Mouse (Mus musculus): ENCODE data around the gene Clcn6. TPM values are rescaled to one million over a fixed set of nuclear protein-coding genes. Genes with fewer than 3 reads are reported as not detected.

Clcn6 gene
- total and polyA plus RNA-seq, 3 experiments, result 6.2 to 21.0 (median 16.1) TPM

- peaks cover 48% of the 10 kb centered on the region for H3K36me3 ChIP-seq (replicated peaks)
- DNase-seq (ENCODE audit: low spot score) (no peak), ATAC-seq (ENCODE audit: extremely low read depth, insufficient number of reproducible peaks, low FRiP score, poor library complexity, severe bottlenecking) (no peak)
- no peaks in the 10 kb centered on the region for H3K9me3 ChIP-seq (replicated peaks)
- peaks cover 1% of the 10 kb centered on the region; the same call in 1 of the 2 replicates for H3K27me3 ChIP-seq (ENCODE audit: insufficient read depth, low read length)
- H3K4me3 ChIP-seq (ENCODE audit: low read depth, low read length), result no peak overlapping the region
- peaks cover 17% of the 10 kb centered on the region for H3K4me1 ChIP-seq (ENCODE audit: insufficient read depth, low read depth, low read length)
- no peak for TF ChIP-seq GATA2 (IDR thresholded peaks at IDR 0.05; ENCODE audit: borderline replicate concordance, low read depth, low read length)
- TF ChIP-seq POLR2AphosphoS5 (IDR thresholded peaks at IDR 0.05; ENCODE audit: insufficient replicate concordance, low read depth, low read length), result no peak
- no peak for TF ChIP-seq TAL1 (conservative IDR thresholded peaks at IDR 0.05; ENCODE audit: low read depth, low read length)
- no peak for TF ChIP-seq CTCF (IDR thresholded peaks at IDR 0.05; ENCODE audit: low read depth, low read length)
- TF ChIP-seq GATA1 (IDR thresholded peaks at IDR 0.05; ENCODE audit: borderline replicate concordance, low read length), result no peak
These were observed 41.4 kb upstream of the Clcn6 start for GRCm38 (mm10) chr4:148079944-148080596.

GRCm38 (mm10) chr4:148079212-148079611, 40.6 kb upstream of the Clcn6 start:
- H3K27me3 ChIP-seq (ENCODE audit: insufficient read depth, low read length), result peaks cover 4% of the 10 kb centered on the region; the same call in 1 of the 2 replicates
- DNase-seq (ENCODE audit: low spot score) (no peak), ATAC-seq (ENCODE audit: extremely low read depth, insufficient number of reproducible peaks, low FRiP score, poor library complexity, severe bottlenecking) (no peak)
- peaks cover 45% of the 10 kb centered on the region for H3K36me3 ChIP-seq (replicated peaks)
- no peak overlapping the region for H3K4me3 ChIP-seq (ENCODE audit: low read depth, low read length)
- no peaks in the 10 kb centered on the region for H3K9me3 ChIP-seq (replicated peaks)
- TF ChIP-seq CTCF (IDR thresholded peaks at IDR 0.05; ENCODE audit: low read depth, low read length) (no peak), GATA1 (IDR thresholded peaks at IDR 0.05; ENCODE audit: borderline replicate concordance, low read length) (no peak), GATA2 (IDR thresholded peaks at IDR 0.05; ENCODE audit: borderline replicate concordance, low read depth, low read length) (no peak)
- H3K4me1 ChIP-seq (ENCODE audit: insufficient read depth, low read depth, low read length), result peaks cover 10% of the 10 kb centered on the region

- Histone ChIP-seq H3K27me3 (ENCODE audit: insufficient read depth, low read length) (peaks cover 21% of the 10 kb centered on the region), H3K4me1 (ENCODE audit: insufficient read depth, low read depth, low read length) (no peaks in the 10 kb centered on the region; the same call in 1 of the 2 replicates), H3K4me3 (ENCODE audit: low read depth, low read length) (no peak overlapping the region), H3K36me3 (replicated peaks) (peaks cover 20% of the 10 kb centered on the region), H3K9me3 (replicated peaks) (no peaks in the 10 kb centered on the region)
- ATAC-seq (ENCODE audit: extremely low read depth, insufficient number of reproducible peaks, low FRiP score, poor library complexity, severe bottlenecking) (no peak), DNase-seq (ENCODE audit: low spot score) (no peak)
- TF ChIP-seq POLR2AphosphoS5 (IDR thresholded peaks at IDR 0.05; ENCODE audit: insufficient replicate concordance, low read depth, low read length) (no peak), CTCF (IDR thresholded peaks at IDR 0.05; ENCODE audit: low read depth, low read length) (no peak), GATA2 (IDR thresholded peaks at IDR 0.05; ENCODE audit: borderline replicate concordance, low read depth, low read length) (no peak), GATA1 (IDR thresholded peaks at IDR 0.05; ENCODE audit: borderline replicate concordance, low read length) (no peak), TAL1 (conservative IDR thresholded peaks at IDR 0.05; ENCODE audit: low read depth, low read length) (no peak)
These were observed 37.3 kb upstream of the Clcn6 start for GRCm38 (mm10) chr4:148075881-148076280.

- DNase-seq (ENCODE audit: low spot score) (no peak), ATAC-seq (ENCODE audit: extremely low read depth, insufficient number of reproducible peaks, low FRiP score, poor library complexity, severe bottlenecking) (no peak)
- no peaks in the 10 kb centered on the region for H3K9me3 ChIP-seq (replicated peaks)
- H3K27me3 ChIP-seq (ENCODE audit: insufficient read depth, low read length), result peaks cover 25% of the 10 kb centered on the region
- H3K4me3 ChIP-seq (ENCODE audit: low read depth, low read length), result no peak overlapping the region
- peaks cover 13% of the 10 kb centered on the region for H3K36me3 ChIP-seq (replicated peaks)
- H3K4me1 ChIP-seq (ENCODE audit: insufficient read depth, low read depth, low read length), result no peaks in the 10 kb centered on the region; the same call in 1 of the 2 replicates
- TF ChIP-seq GATA2 (IDR thresholded peaks at IDR 0.05; ENCODE audit: borderline replicate concordance, low read depth, low read length), result no peak
- no peak for TF ChIP-seq TAL1 (conservative IDR thresholded peaks at IDR 0.05; ENCODE audit: low read depth, low read length)
- TF ChIP-seq CTCF (IDR thresholded peaks at IDR 0.05; ENCODE audit: low read depth, low read length), result no peak
These were observed 36.6 kb upstream of the Clcn6 start for GRCm38 (mm10) chr4:148075259-148075658.

- H3K4me1 ChIP-seq (ENCODE audit: insufficient read depth, low read depth, low read length), result no peaks in the 10 kb centered on the region; the same call in 1 of the 2 replicates
- TF ChIP-seq GATA2 (IDR thresholded peaks at IDR 0.05; ENCODE audit: borderline replicate concordance, low read depth, low read length), result no peak
- TF ChIP-seq TAL1 (conservative IDR thresholded peaks at IDR 0.05; ENCODE audit: low read depth, low read length), result no peak
- TF ChIP-seq GATA1 (IDR thresholded peaks at IDR 0.05; ENCODE audit: borderline replicate concordance, low read length), result no peak
- no peak for TF ChIP-seq POLR2AphosphoS5 (IDR thresholded peaks at IDR 0.05; ENCODE audit: insufficient replicate concordance, low read depth, low read length)
- TF ChIP-seq CTCF (IDR thresholded peaks at IDR 0.05; ENCODE audit: low read depth, low read length), result no peak
- no peak for ATAC-seq (ENCODE audit: extremely low read depth, insufficient number of reproducible peaks, low FRiP score, poor library complexity, severe bottlenecking)
- H3K9me3 ChIP-seq (replicated peaks), result no peaks in the 10 kb centered on the region
- DNase-seq (ENCODE audit: low spot score), result no peak
- peaks cover 28% of the 10 kb centered on the region for H3K27me3 ChIP-seq (ENCODE audit: insufficient read depth, low read length)
- H3K36me3 ChIP-seq (replicated peaks), result peaks cover 7% of the 10 kb centered on the region
- no peak overlapping the region for H3K4me3 ChIP-seq (ENCODE audit: low read depth, low read length)
These were observed 36.0 kb upstream of the Clcn6 start for GRCm38 (mm10) chr4:148074521-148075189.

- Histone ChIP-seq H3K27me3 (ENCODE audit: insufficient read depth, low read length) (peaks cover 41% of the 10 kb centered on the region), H3K9me3 (replicated peaks) (no peaks in the 10 kb centered on the region), H3K4me3 (ENCODE audit: low read depth, low read length) (no peak overlapping the region), H3K4me1 (ENCODE audit: insufficient read depth, low read depth, low read length) (no peaks in the 10 kb centered on the region; the same call in 1 of the 2 replicates), H3K36me3 (replicated peaks) (no peaks in the 10 kb centered on the region)
- TF ChIP-seq CTCF (IDR thresholded peaks at IDR 0.05; ENCODE audit: low read depth, low read length) (no peak), POLR2AphosphoS5 (IDR thresholded peaks at IDR 0.05; ENCODE audit: insufficient replicate concordance, low read depth, low read length) (no peak), GATA1 (IDR thresholded peaks at IDR 0.05; ENCODE audit: borderline replicate concordance, low read length) (no peak), TAL1 (conservative IDR thresholded peaks at IDR 0.05; ENCODE audit: low read depth, low read length) (no peak), GATA2 (IDR thresholded peaks at IDR 0.05; ENCODE audit: borderline replicate concordance, low read depth, low read length) (no peak)
- DNase-seq (ENCODE audit: low spot score) (no peak), ATAC-seq (ENCODE audit: extremely low read depth, insufficient number of reproducible peaks, low FRiP score, poor library complexity, severe bottlenecking) (no peak)
These were observed 32.9 kb upstream of the Clcn6 start for GRCm38 (mm10) chr4:148071508-148071907.
